Mouse (Mus musculus): ENCODE measurements around the gene Fam57a. TPM values are rescaled to one million over a fixed set of nuclear protein-coding genes. Genes with fewer than 3 reads are reported as not detected.

The Fam57a gene
- polyA plus RNA-seq (2015; fragmentation: Illumina TruSeq; extraction: RNeasy Lipid Tissue Mini Kit (QIAGEN cat#74804); ENCODE audit: insufficient read depth, low replicate concordance): 6.3 TPM

GRCm38 (mm10) chr11:76179495-76180145 is at the start of gene Fam57a, which contains the start of gene Vps53:
Gene Fam57a (plus strand): TSS chr11:76179671.
Gene Vps53 (minus strand): TSS chr11:76179647.

GRCm38 (mm10) chr11:76217390-76217800 is 37.9 kb downstream of the Fam57a start, which contains the start of the genes Dbil5 and Gemin4:
Gene Dbil5 (plus strand): TSS chr11:76217608.
Gene Gemin4 (minus strand): TSS chr11:76217664.

DNA sequence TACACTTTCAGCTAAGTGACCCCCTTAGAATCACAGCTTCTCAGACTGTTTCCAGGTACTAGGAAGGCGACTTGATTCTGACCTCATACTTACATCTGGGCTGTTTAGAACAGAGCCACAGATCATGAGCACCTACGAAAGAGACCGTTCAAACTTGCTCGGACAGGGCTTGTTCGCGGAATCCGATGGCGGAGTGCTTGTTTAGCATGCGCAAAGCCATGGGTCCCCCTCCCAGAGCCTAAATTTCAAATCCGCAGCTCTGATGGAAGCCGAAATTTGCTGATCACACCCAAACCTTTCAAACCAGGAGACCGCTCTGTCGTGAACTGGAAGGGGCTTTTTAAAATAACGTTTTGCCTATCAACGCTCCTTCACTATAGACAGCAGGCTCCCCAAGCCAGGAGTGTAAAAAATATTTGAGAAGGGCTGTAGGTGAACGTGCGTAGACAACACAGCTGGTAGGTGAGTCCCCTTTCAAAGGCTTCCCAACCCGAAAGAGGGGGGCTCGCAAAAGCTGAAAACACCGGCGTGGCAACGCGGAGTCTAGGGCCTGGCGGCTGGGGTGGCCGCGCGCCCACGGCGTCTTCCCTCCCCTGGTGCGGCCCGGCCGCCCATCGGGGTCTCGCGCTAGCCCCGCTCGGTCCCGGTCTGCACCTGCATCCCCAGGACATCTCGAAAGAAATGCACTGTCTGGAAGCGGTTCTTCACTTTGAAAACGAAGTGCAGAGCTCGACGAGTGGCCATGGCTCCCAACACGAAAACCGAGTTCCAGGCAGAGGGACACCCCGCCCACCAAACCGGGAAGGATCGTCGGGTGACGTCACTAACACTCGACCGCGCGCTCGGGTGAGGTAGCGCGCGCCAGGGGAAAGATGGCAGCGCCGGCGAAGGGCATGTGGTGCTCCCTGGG is 63.7 kb downstream of the Fam57a start, which contains the start of the genes Mrm3 and Glod4:
Mrm3 (plus strand) TSS at position 815 of the 910 bp plus-strand sequence.
Glod4 (minus strand) TSS at position 825 of the 910 bp plus-strand sequence.

Other genes with a start within 250 kb of the Fam57a start
- gene Rph3al, start 241.2 kb upstream of the Fam57a start, polyA plus RNA-seq (2015; fragmentation: Illumina TruSeq; extraction: RNeasy Lipid Tissue Mini Kit (QIAGEN cat#74804); ENCODE audit: insufficient read depth, low replicate concordance): 3.3 TPM
- 0.37 TPM for gene 1700016K19Rik, start 179.8 kb upstream of the Fam57a start, polyA plus RNA-seq (2015; fragmentation: Illumina TruSeq; extraction: RNeasy Lipid Tissue Mini Kit (QIAGEN cat#74804); ENCODE audit: insufficient read depth, low replicate concordance)
- gene Rflnb, start 151.9 kb upstream of the Fam57a start, polyA plus RNA-seq (2015; fragmentation: Illumina TruSeq; extraction: RNeasy Lipid Tissue Mini Kit (QIAGEN cat#74804); ENCODE audit: insufficient read depth, low replicate concordance): 28.3 TPM
- gene Vps53, start within 50 bp of the Fam57a start, polyA plus RNA-seq (2015; fragmentation: Illumina TruSeq; extraction: RNeasy Lipid Tissue Mini Kit (QIAGEN cat#74804); ENCODE audit: insufficient read depth, low replicate concordance): 36.6 TPM
- gene Dbil5, start 37.9 kb downstream of the Fam57a start, polyA plus RNA-seq (2015; fragmentation: Illumina TruSeq; extraction: RNeasy Lipid Tissue Mini Kit (QIAGEN cat#74804); ENCODE audit: insufficient read depth, low replicate concordance): 0.52 TPM
- 11.5 TPM for gene Gemin4, start 38.0 kb downstream of the Fam57a start, polyA plus RNA-seq (2015; fragmentation: Illumina TruSeq; extraction: RNeasy Lipid Tissue Mini Kit (QIAGEN cat#74804); ENCODE audit: insufficient read depth, low replicate concordance)
- 5.3 TPM for gene Mrm3, start 64.0 kb downstream of the Fam57a start, polyA plus RNA-seq (2015; fragmentation: Illumina TruSeq; extraction: RNeasy Lipid Tissue Mini Kit (QIAGEN cat#74804); ENCODE audit: insufficient read depth, low replicate concordance)
- 86.6 TPM for gene Glod4, start 64.1 kb downstream of the Fam57a start, polyA plus RNA-seq (2015; fragmentation: Illumina TruSeq; extraction: RNeasy Lipid Tissue Mini Kit (QIAGEN cat#74804); ENCODE audit: insufficient read depth, low replicate concordance)
- 8.5 TPM for gene Nxn, start 219.5 kb downstream of the Fam57a start, polyA plus RNA-seq (2015; fragmentation: Illumina TruSeq; extraction: RNeasy Lipid Tissue Mini Kit (QIAGEN cat#74804); ENCODE audit: insufficient read depth, low replicate concordance)
- gene Timm22, start 227.3 kb downstream of the Fam57a start, polyA plus RNA-seq (2015; fragmentation: Illumina TruSeq; extraction: RNeasy Lipid Tissue Mini Kit (QIAGEN cat#74804); ENCODE audit: insufficient read depth, low replicate concordance): 17.6 TPM